8 mouse cellular contexts compared by ENCODE assay signal in the genomic region with DNA sequence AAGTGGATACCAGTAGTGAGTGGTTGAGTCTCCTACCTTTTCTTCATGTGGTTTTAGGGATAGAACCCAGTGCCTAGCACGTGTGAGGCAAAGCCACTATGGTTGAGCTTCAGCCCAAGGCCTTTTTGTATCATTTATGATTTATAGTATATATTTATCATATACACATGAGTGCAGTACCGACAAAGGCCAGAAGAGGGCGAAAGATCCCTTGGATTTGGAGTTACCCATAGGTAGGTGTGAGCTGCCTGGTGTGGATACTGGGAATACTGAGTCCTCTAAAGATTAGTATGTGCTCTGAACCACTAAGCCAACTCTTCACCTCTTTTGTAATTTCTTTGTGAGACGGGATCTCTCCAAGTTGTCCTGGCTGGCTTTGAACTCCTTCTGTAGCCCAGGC.
DNase-seq lines count a peak whose midpoint lies in the region; ATAC-seq lines count a peak whose summit lies in the region.

No protein-coding gene starts in this region.

- no peak overlapping the region for H3K4me3 ChIP-seq in forebrain, embryonic 10.5 days
- no peak overlapping the region for H3K4me3 ChIP-seq in forebrain, embryonic 11.5 days (ENCODE audit: low read depth, low read length)
- H3K4me3 ChIP-seq in liver, embryonic 11.5 days (ENCODE audit: low read depth, low read length), result no peak overlapping the region

- intact Hi-C loops in left cerebral cortex, postnatal 4 days (cut with DNase I), result no loop called here

- peaks cover 12% of the 10 kb centered on the region; the same call in 1 of the 2 replicates for H3K9me3 ChIP-seq in forebrain, embryonic 10.5 days
- no peaks in the 10 kb centered on the region for H3K9me3 ChIP-seq in forebrain, embryonic 11.5 days (ENCODE audit: control insufficient read depth, low read length)
- no peaks in the 10 kb centered on the region; the same call in 1 of the 2 replicates for H3K9me3 ChIP-seq in liver, embryonic 11.5 days (ENCODE audit: control insufficient read depth, low read length)

- no peaks in the 10 kb centered on the region for H3K4me1 ChIP-seq in forebrain, embryonic 10.5 days
- no peaks in the 10 kb centered on the region for H3K4me1 ChIP-seq in forebrain, embryonic 11.5 days (replicated peaks; ENCODE audit: control insufficient read depth, insufficient read depth, low read length)
- no peaks in the 10 kb centered on the region for H3K4me1 ChIP-seq in liver, embryonic 11.5 days (replicated peaks; ENCODE audit: control insufficient read depth, insufficient read depth, low read length)

- DNase-seq in forebrain, embryonic 10.5 days (ENCODE audit: extremely low spot score, low spot score), result peak; percentile 24
- no peak for DNase-seq in forebrain, embryonic 11.5 days (ENCODE audit: low spot score)
- DNase-seq in liver, result peak; percentile 15
- DNase-seq in liver, embryonic 11.5 days (ENCODE audit: low spot score), result no peak
- peak; percentile 47 for DNase-seq in R1 (ENCODE audit: low read depth, low spot score)
- DNase-seq in left cerebral cortex, postnatal 4 days, result peak; percentile 53
- peak; percentile 42 for DNase-seq in testis, postnatal 14 days (ENCODE audit: low spot score)

- H3K36me3 ChIP-seq in forebrain, embryonic 10.5 days (replicated peaks), result no peaks in the 10 kb centered on the region
- H3K36me3 ChIP-seq in forebrain, embryonic 11.5 days (ENCODE audit: control insufficient read depth, insufficient read depth, low read length), result no peaks in the 10 kb centered on the region
- H3K36me3 ChIP-seq in liver, embryonic 11.5 days (ENCODE audit: control insufficient read depth, insufficient read depth, low read length), result no peaks in the 10 kb centered on the region

- 26% methylated on average over 4 of the region's 4 CpGs for WGBS in forebrain, embryonic 10.5 days
- 24% methylated on average over 4 of the region's 4 CpGs for WGBS in forebrain, embryonic 11.5 days
- 23% methylated on average over 4 of the region's 4 CpGs for WGBS in liver, embryonic 11.5 days

- H3K27ac ChIP-seq in forebrain, embryonic 10.5 days, result no peak overlapping the region
- H3K27ac ChIP-seq in forebrain, embryonic 11.5 days (ENCODE audit: low read depth, low read length), result no peak overlapping the region
- H3K27ac ChIP-seq in liver, embryonic 11.5 days (ENCODE audit: low read depth, low read length), result no peak overlapping the region

- no peaks in the 10 kb centered on the region for H3K27me3 ChIP-seq in forebrain, embryonic 10.5 days (ENCODE audit: poor library complexity, severe bottlenecking)
- H3K27me3 ChIP-seq in forebrain, embryonic 11.5 days (ENCODE audit: control insufficient read depth, insufficient read depth, low read length), result no peaks in the 10 kb centered on the region
- no peaks in the 10 kb centered on the region for H3K27me3 ChIP-seq in liver, embryonic 11.5 days (replicated peaks; ENCODE audit: control insufficient read depth, insufficient read depth, low read length)

- no peak overlapping the region for H3K4me2 ChIP-seq in forebrain, embryonic 11.5 days (ENCODE audit: low read depth, low read length, severe bottlenecking)
- H3K4me2 ChIP-seq in liver, embryonic 11.5 days, result no peak overlapping the region

- H3K9ac ChIP-seq in forebrain, embryonic 11.5 days (ENCODE audit: low read length), result no peak overlapping the region
- no peak overlapping the region for H3K9ac ChIP-seq in liver, embryonic 11.5 days (ENCODE audit: low read depth, low read length)

- no peak for ATAC-seq in forebrain, embryonic 11.5 days (replicated peaks; ENCODE audit: low FRiP score)
- no peak for ATAC-seq in liver, embryonic 11.5 days (replicated peaks; ENCODE audit: low FRiP score)
- ATAC-seq in activated CD4-positive, CD25-positive, alpha-beta regulatory T cell, adult 4 months, result no peak

Comparison
In these comparisons a context has a peak if more than half of its experiments do, and no peak if none do; other contexts are left out.
1. DNase-seq: peak in forebrain, embryonic 10.5 days (single experiment), liver (single experiment), R1 (single experiment), left cerebral cortex, postnatal 4 days (single experiment) and testis, postnatal 14 days (single experiment); none in forebrain, embryonic 11.5 days (single experiment) and liver, embryonic 11.5 days (single experiment).